Mouse (Mus musculus) spleen, embryonic (tissue): ENCODE measurements around the gene Dctpp1.
"Not testable (repeated sequence)": the region's sequence is repeated elsewhere in the genome, so short reads cannot be mapped to it uniquely, and the experiment has no call there.

Experiments
- CTCF ChIA-PET: fragments of 350-600 bp; sonication (Branson Sonifier 250); formaldehyde crosslinking; loops from one replicate; lab custom pipeline; 2022; lab: Charles Lee

Dctpp1 gene

GRCm38 (mm10) chr7:127270666-127271065, 10.2 kb upstream of the Dctpp1 start:
- CTCF ChIA-PET: interaction anchor here (0.6 kb wide), 2 partner anchors 12 to 26 kb away, joined by 3 to 7 read pairs; no protein-coding TSS in a partner anchor

GRCm38 (mm10) chr7:127270256-127270655, 9.7 kb upstream of the Dctpp1 start:
- CTCF ChIA-PET: interaction anchor here (0.6 kb wide), 2 partner anchors 12 to 26 kb away, joined by 3 to 7 read pairs; no protein-coding TSS in a partner anchor

- CTCF ChIA-PET: interaction anchor here (0.6 kb wide), 1 partner anchor 966 kb away, joined by 4 read pairs; no protein-coding TSS in a partner anchor
Observed at GRCm38 (mm10) chr7:127263526-127263925, 3.0 kb upstream of the Dctpp1 start.

GRCm38 (mm10) chr7:127262218-127262961, 1.9 kb upstream of the Dctpp1 start:
- CTCF ChIA-PET: no interaction called here

- CTCF ChIA-PET: no interaction called here
Observed at GRCm38 (mm10) chr7:127259186-127259905, 1.2 kb downstream of the Dctpp1 start.

GRCm38 (mm10) chr7:127256518-127256917, 4.0 kb downstream of the Dctpp1 start:
- CTCF ChIA-PET: no interaction called here

GRCm38 (mm10) chr7:127255965-127256364, 4.5 kb downstream of the Dctpp1 start:
- CTCF ChIA-PET: no interaction called here

- CTCF ChIA-PET: interaction anchor here (0.9 kb wide), 1 partner anchor 24 kb away, joined by 4 read pairs; no protein-coding TSS in a partner anchor
Observed at GRCm38 (mm10) chr7:127255008-127255407, 5.5 kb downstream of the Dctpp1 start.

GRCm38 (mm10) chr7:127253821-127254769, 6.4 kb downstream of the Dctpp1 start:
- CTCF ChIA-PET: interaction anchor here (0.6 to 0.9 kb wide), 2 partner anchors 23 to 25 kb away, joined by 4 to 9 read pairs; no protein-coding TSS in a partner anchor

GRCm38 (mm10) chr7:127253341-127253740, 7.2 kb downstream of the Dctpp1 start:
- CTCF ChIA-PET: no interaction called here

GRCm38 (mm10) chr7:127252414-127252813, 8.1 kb downstream of the Dctpp1 start:
- CTCF ChIA-PET: no interaction called here

- CTCF ChIA-PET: not testable (repeated sequence)
Observed at GRCm38 (mm10) chr7:127250511-127250910, 10.0 kb downstream of the Dctpp1 start.

GRCm38 (mm10) chr7:127244658-127245510, 15.6 kb downstream of the Dctpp1 start:
- CTCF ChIA-PET: interaction anchor here (0.5 kb wide), 1 partner anchor 799 kb away, joined by 6 read pairs; no protein-coding TSS in a partner anchor

- CTCF ChIA-PET: no interaction called here
Observed at GRCm38 (mm10) chr7:127243870-127244657, 16.4 kb downstream of the Dctpp1 start, which contains the start of gene Zfp771. Gene Zfp771 (plus strand): TSS chr7:127244274.

GRCm38 (mm10) chr7:127243361-127243867, 17.1 kb downstream of the Dctpp1 start:
- CTCF ChIA-PET: no interaction called here

GRCm38 (mm10) chr7:127234777-127235176, 25.7 kb downstream of the Dctpp1 start:
- CTCF ChIA-PET: interaction anchor here (0.6 kb wide), 1 partner anchor 8 kb away, joined by 10 read pairs; no protein-coding TSS in a partner anchor

- CTCF ChIA-PET: no interaction called here
Observed at GRCm38 (mm10) chr7:127233765-127234164, 26.7 kb downstream of the Dctpp1 start.

- CTCF ChIA-PET: no interaction called here
Observed at GRCm38 (mm10) chr7:127233368-127233749, 27.1 kb downstream of the Dctpp1 start.
